ENCODE assay signal across 18 mouse cellular contexts in the genomic region with DNA sequence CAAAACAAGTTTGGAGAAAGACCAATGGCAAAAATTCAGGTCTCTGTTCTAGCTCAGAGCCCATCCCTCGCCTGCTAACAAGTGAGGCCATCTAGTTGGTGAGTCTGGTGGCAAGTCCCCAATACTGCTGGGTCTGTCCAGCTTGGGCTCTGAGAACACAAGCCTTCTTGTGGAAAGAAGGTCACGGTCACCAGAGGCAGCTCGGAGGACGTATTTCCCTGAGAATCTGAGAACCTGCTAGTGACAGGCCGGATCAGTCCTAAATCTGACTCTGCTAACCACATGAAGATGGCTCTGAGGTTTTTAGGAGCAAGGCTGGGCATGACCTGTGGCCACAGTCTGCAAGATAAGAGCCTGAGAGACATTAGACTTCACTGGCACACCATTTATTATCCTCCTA. TPM values are rescaled to one million over a fixed set of nuclear protein-coding genes. Genes with fewer than 3 reads are reported as not detected.
DNase-seq lines count a peak whose midpoint lies in the region.
"Had no signal": no experiment of that assay in that cellular context is flagged by ENCODE, and none has a peak within 500 bp of the region (broad histone marks: within the 10 kb centered on the region; RNA-seq: fewer than 3 reads in every experiment).

No protein-coding gene starts in this region.

- DNase-seq in adrenal gland, adult (ENCODE audit: inconsistent age in 2 of 2, low spot score in 1 of 2): peak; percentile 68 to 79
- DNase-seq in adrenal gland, postnatal 25 days: no peak
- DNase-seq in adrenal gland, adult 8-10 months: peak; percentile 34
- no peak for DNase-seq in adrenal gland, postnatal 4 days (ENCODE audit: low spot score in 2 of 2)
- DNase-seq in adrenal gland, postnatal 10 days: peak; percentile 13
- peak; percentile 43 to 46 for DNase-seq in adrenal gland, postnatal 36 days
- DNase-seq in heart, postnatal 36 days: no peak
- DNase-seq: B cell, adult 2 months; cerebellum, adult 11 months; cerebellum, adult 18-20 months; cerebellum, adult 8-10 months; cerebellum, adult 9-11 months; cerebellum, postnatal 14 days; cerebellum, postnatal 36 days; embryo, embryonic 11 days had no signal

- intact Hi-C loops in heart, postnatal 36 days (cut with DNase I): no loop called here

RNA-seq across cellular contexts. Expression of gene D330020A13Rik, which starts 47.5 kb away (rescaled TPM):
- 0.61 TPM in 1 of 2 replicates, not detected in the other for total RNA-seq in adrenal gland, postnatal 25 days (2021)
- under 1 TPM; 0.27 to 0.70 (median 0.40) TPM for total RNA-seq in adrenal gland, adult 8-10 months (2022)
- total RNA-seq in adrenal gland, postnatal 4 days (2021): under 1 TPM in 1 of 2 experiments, not detected in 1; 0.48 TPM
- total RNA-seq in adrenal gland, postnatal 10 days (2021): under 1 TPM; 0.24 to 0.27 TPM
- total RNA-seq in adrenal gland, postnatal 36 days (2021): under 1 TPM in 1 of 2 experiments, not detected in 1; 0.40 TPM
- not detected for total RNA-seq in heart, postnatal 36 days (2021)
- total RNA-seq: CH12.LX; common myeloid progenitor, adult 5-6 weeks; G1E had no signal

RNA-seq across cellular contexts. Expression of gene B4galnt3, which starts 47.7 kb away (rescaled TPM):
- total RNA-seq in adrenal gland, postnatal 25 days (2021): 8.0 TPM in 2 replicates
- 10 to 100 TPM; 10.2 to 17.8 (median 13.4) TPM for total RNA-seq in adrenal gland, adult 8-10 months (2022)
- total RNA-seq in adrenal gland, postnatal 4 days (2021): 1 to 10 TPM; 6.7 to 8.7 TPM
- total RNA-seq in adrenal gland, postnatal 10 days (2021): 1 to 10 TPM; 3.7 to 4.6 TPM
- 1 to 10 TPM; 7.4 to 8.9 TPM for total RNA-seq in adrenal gland, postnatal 36 days (2021)
- under 1 TPM; 0.27 to 0.39 TPM for total RNA-seq in heart, postnatal 36 days (2021)
- total RNA-seq: common myeloid progenitor, adult 5-6 weeks; G1E had no signal

Comparison
In these comparisons a context has a peak if more than half of its experiments do, and no peak if none do; other contexts are left out.
1. DNase-seq: peak in adrenal gland, adult (2 of 2), adrenal gland, adult 8-10 months (single experiment), adrenal gland, postnatal 10 days (single experiment) and adrenal gland, postnatal 36 days (2 of 2); none in adrenal gland, postnatal 25 days (single experiment), adrenal gland, postnatal 4 days (0 of 2) and heart, postnatal 36 days (0 of 2).